Comparison of ENCODE assay signal across 16 mouse cellular contexts in genomic region chr11:3396562-3396961, GRCm38 (mm10). TPM values are rescaled to one million over a fixed set of nuclear protein-coding genes. Genes with fewer than 3 reads are reported as not detected.
DNase-seq lines count a peak whose midpoint lies in the region; ATAC-seq lines count a peak whose summit lies in the region.
"Had no signal": no experiment of that assay in that cellular context is flagged by ENCODE, and none has a peak within 500 bp of the region (broad histone marks: within the 10 kb centered on the region; RNA-seq: fewer than 3 reads in every experiment).

No protein-coding gene starts in this region.

- no peaks in the 10 kb centered on the region for H3K27me3 ChIP-seq in forebrain, embryonic 12.5 days
- no peaks in the 10 kb centered on the region for H3K27me3 ChIP-seq in hindbrain, embryonic 14.5 days (ENCODE audit: control insufficient read depth, insufficient read depth, low read length)
- H3K27me3 ChIP-seq in neural tube, embryonic 12.5 days (replicated peaks): no peaks in the 10 kb centered on the region
- H3K27me3 ChIP-seq: CH12.LX; embryonic facial prominence, embryonic 12.5 days; liver, embryonic 15.5 days; megakaryocyte, embryonic 14.5 days had no signal

- peaks cover 7% of the 10 kb centered on the region for H3K36me3 ChIP-seq in forebrain, embryonic 12.5 days (replicated peaks)
- no peaks in the 10 kb centered on the region for H3K36me3 ChIP-seq in hindbrain, embryonic 14.5 days (replicated peaks; ENCODE audit: control insufficient read depth, insufficient read depth)
- no peaks in the 10 kb centered on the region; the same call in 1 of the 2 replicates for H3K36me3 ChIP-seq in neural tube, embryonic 12.5 days
- H3K36me3 ChIP-seq: embryonic facial prominence, embryonic 12.5 days had no signal

- peaks cover 22% of the 10 kb centered on the region for H3K4me1 ChIP-seq in forebrain, embryonic 12.5 days
- 0 out of 2 replicates have a peak, but pooled peaks cover 6% of the 10 kb centered on the region for H3K4me1 ChIP-seq in hindbrain, embryonic 14.5 days (replicated peaks; ENCODE audit: control insufficient read depth, insufficient read depth, low read length)
- peaks cover 21% of the 10 kb centered on the region for H3K4me1 ChIP-seq in neural tube, embryonic 12.5 days
- H3K4me1 ChIP-seq: liver, embryonic 15.5 days had no signal

- peak; percentile 11 to 53 for DNase-seq in left cerebral cortex, postnatal 25 days (ENCODE audit: low spot score in 2 of 2)
- DNase-seq in left cerebral cortex, postnatal 36 days (ENCODE audit: low spot score in 2 of 2): no peak
- DNase-seq in hindbrain, embryonic 14.5 days (ENCODE audit: low spot score): peak; percentile 30
- no peak for DNase-seq in B cell, adult 2 months
- DNase-seq in heart, postnatal 14 days: no peak
- no peak for DNase-seq in lung, adult 18-20 months
- DNase-seq: cerebellum, adult 9-11 months; kidney, postnatal 14 days; left cerebral cortex, postnatal 4 days had no signal

- peak; percentile 77 for ATAC-seq in forebrain, embryonic 12.5 days (ENCODE audit: low FRiP score)
- peak; percentile 83; the same call in 1 of the 2 replicates for ATAC-seq in hindbrain, embryonic 14.5 days (ENCODE audit: low FRiP score)
- peak; percentile 82 for ATAC-seq in neural tube, embryonic 12.5 days (ENCODE audit: low FRiP score, low read depth)

- intact Hi-C loops in left cerebral cortex, postnatal 25 days (cut with DNase I): no loop called here
- intact Hi-C loops in left cerebral cortex, postnatal 36 days (cut with DNase I): no loop called here
- intact Hi-C loops in heart, postnatal 14 days (cut with DNase I): no loop called here

- H3K4me3 ChIP-seq in forebrain, embryonic 12.5 days (replicated peaks): no peak overlapping the region
- H3K4me3 ChIP-seq in hindbrain, embryonic 14.5 days (replicated peaks; ENCODE audit: low read length): no peak overlapping the region
- no peak overlapping the region for H3K4me3 ChIP-seq in neural tube, embryonic 12.5 days
- H3K4me3 ChIP-seq: embryonic facial prominence, embryonic 12.5 days; heart, embryonic 10.5 days; liver, embryonic 15.5 days; megakaryocyte, embryonic 14.5 days had no signal

- H3K9me3 ChIP-seq in forebrain, embryonic 12.5 days: no peaks in the 10 kb centered on the region
- no peaks in the 10 kb centered on the region for H3K9me3 ChIP-seq in hindbrain, embryonic 14.5 days (ENCODE audit: control insufficient read depth, low read length)
- H3K9me3 ChIP-seq in neural tube, embryonic 12.5 days: no peaks in the 10 kb centered on the region
- H3K9me3 ChIP-seq: embryonic facial prominence, embryonic 12.5 days; heart, embryonic 10.5 days; liver, embryonic 15.5 days; megakaryocyte, embryonic 14.5 days had no signal

- WGBS in forebrain, embryonic 12.5 days: 20% methylated on average over 8 of the region's 8 CpGs
- 17% methylated on average over 8 of the region's 8 CpGs for WGBS in hindbrain, embryonic 14.5 days
- WGBS in neural tube, embryonic 12.5 days: 24% methylated on average over 8 of the region's 8 CpGs

- 0 out of 2 replicates have a peak overlapping the region, but pooled peaks have one; percentile 4 for H3K4me2 ChIP-seq in forebrain, embryonic 12.5 days
- no peak overlapping the region for H3K4me2 ChIP-seq in hindbrain, embryonic 14.5 days (replicated peaks)
- 0 out of 2 replicates have a peak overlapping the region, but pooled peaks have one; percentile 9 for H3K4me2 ChIP-seq in neural tube, embryonic 12.5 days (replicated peaks)
- H3K4me2 ChIP-seq: embryonic facial prominence, embryonic 12.5 days; liver, embryonic 15.5 days had no signal

- H3K27ac ChIP-seq in forebrain, embryonic 12.5 days: peak overlapping the region; percentile 66; the same call in 1 of the 2 replicates
- H3K27ac ChIP-seq in hindbrain, embryonic 14.5 days: peak overlapping the region; percentile 65
- peak overlapping the region; percentile 32; the same call in 1 of the 2 replicates for H3K27ac ChIP-seq in neural tube, embryonic 12.5 days
- H3K27ac ChIP-seq: embryonic facial prominence, embryonic 12.5 days; heart, embryonic 10.5 days; liver, embryonic 15.5 days had no signal

- no peak overlapping the region for H3K9ac ChIP-seq in forebrain, embryonic 12.5 days
- H3K9ac ChIP-seq in hindbrain, embryonic 14.5 days: no peak overlapping the region
- H3K9ac ChIP-seq in neural tube, embryonic 12.5 days: no peak overlapping the region
- H3K9ac ChIP-seq: embryonic facial prominence, embryonic 12.5 days; liver, embryonic 15.5 days had no signal

RNA-seq across cellular contexts. Expression of gene Limk2, which starts 12.4 kb away (rescaled TPM):
- total RNA-seq in left cerebral cortex, postnatal 25 days (2021): 100 to 1,000 TPM in 1 of 2 experiments, 10 to 100 TPM in 1; 85.6 to 101 TPM
- 100 to 1,000 TPM in 1 of 2 experiments, 10 to 100 TPM in 1; 82.9 to 103 TPM for total RNA-seq in left cerebral cortex, postnatal 36 days (2021)
- polyA plus RNA-seq in forebrain, embryonic 12.5 days (2016; fragmentation: Nextera tagmentation; extraction: Ambion mirVana): 79.4 and 79.8 TPM in 2 replicates
- polyA plus RNA-seq in hindbrain, embryonic 14.5 days (2014; fragmentation: Nextera tagmentation; extraction: Ambion mirVana): 146 and 148 TPM in 2 replicates
- polyA plus RNA-seq in neural tube, embryonic 12.5 days (2016; fragmentation: Nextera tagmentation; extraction: Ambion mirVana): 117 and 121 TPM in 2 replicates
- 10 to 100 TPM; 21.6 to 24.9 TPM for total RNA-seq in heart, postnatal 14 days (2021)

RNA-seq across cellular contexts. Expression of gene Rnf185, which starts 55.6 kb away (rescaled TPM):
- 10 to 100 TPM; 27.5 to 29.2 TPM for total RNA-seq in left cerebral cortex, postnatal 25 days (2021)
- 10 to 100 TPM; 26.9 to 27.5 TPM for total RNA-seq in left cerebral cortex, postnatal 36 days (2021)
- 42.4 and 43.2 TPM in 2 replicates for polyA plus RNA-seq in forebrain, embryonic 12.5 days (2016; fragmentation: Nextera tagmentation; extraction: Ambion mirVana)
- polyA plus RNA-seq in hindbrain, embryonic 14.5 days (2014; fragmentation: Nextera tagmentation; extraction: Ambion mirVana): 46.3 and 50.6 TPM in 2 replicates
- polyA plus RNA-seq in neural tube, embryonic 12.5 days (2016; fragmentation: Nextera tagmentation; extraction: Ambion mirVana): 40.7 and 43.9 TPM in 2 replicates
- 10 to 100 TPM; 22.6 to 23.0 TPM for total RNA-seq in heart, postnatal 14 days (2021)

Comparison
In these comparisons a context has a peak if more than half of its experiments do, and no peak if none do; other contexts are left out.
1. DNase-seq: peak in left cerebral cortex, postnatal 25 days (2 of 2) and hindbrain, embryonic 14.5 days (single experiment); none in left cerebral cortex, postnatal 36 days (0 of 2), B cell, adult 2 months (0 of 2), heart, postnatal 14 days (0 of 2) and lung, adult 18-20 months (0 of 2).
2. Peak in every context shown above with its lines, with median percentiles within 50 percentile points of each other: ATAC-seq and H3K27ac ChIP-seq.